In genomic region chr14:24945716-24946115, GRCm38 (mm10) we compare ENCODE assay signal across 12 mouse cellular contexts.
A peak's percentile ranks its signal among the peaks of the same experiment; 100 is the strongest.
DNase-seq lines count a peak whose midpoint lies in the region; ATAC-seq and TF ChIP-seq lines count a peak whose summit lies in the region.
"Had no signal": no experiment of that assay in that cellular context is flagged by ENCODE, and none has a peak within 500 bp of the region (broad histone marks: within the 10 kb centered on the region; RNA-seq: fewer than 3 reads in every experiment).

No protein-coding gene starts in this region.

- H3K27me3 ChIP-seq in kidney, embryonic 14.5 days (ENCODE audit: control insufficient read depth, insufficient read depth, low read length) = no peaks in the 10 kb centered on the region
- H3K27me3 ChIP-seq: liver, embryonic 13.5 days had no signal

- H3K9me3 ChIP-seq in kidney, embryonic 14.5 days (ENCODE audit: control insufficient read depth, low read length) = peaks cover 3% of the 10 kb centered on the region; the same call in 1 of the 2 replicates
- H3K9me3 ChIP-seq: liver, embryonic 13.5 days had no signal

- ATAC-seq in kidney, embryonic 14.5 days (ENCODE audit: low FRiP score, low TSS enrichment) = no peak

- WGBS in kidney, embryonic 14.5 days = 41% methylated on average over 2 of the region's 2 CpGs

- TF ChIP-seq CTCF in layer of hippocampus, adult 2 months (conservative IDR thresholded peaks at IDR 0.05) = peak; percentile 55

- no peaks in the 10 kb centered on the region for H3K4me1 ChIP-seq in kidney, embryonic 14.5 days (ENCODE audit: control insufficient read depth, insufficient read depth, low read length)
- H3K4me1 ChIP-seq: liver, embryonic 13.5 days had no signal

- H3K36me3 ChIP-seq in kidney, embryonic 14.5 days (ENCODE audit: control insufficient read depth, insufficient read depth, low read length) = no peaks in the 10 kb centered on the region
- H3K36me3 ChIP-seq: liver, embryonic 13.5 days had no signal

- no peak overlapping the region for H3K4me2 ChIP-seq in kidney, embryonic 14.5 days (replicated peaks; ENCODE audit: low read depth, low read length)
- H3K4me2 ChIP-seq: liver, embryonic 13.5 days; midbrain, embryonic 11.5 days had no signal

- no peak overlapping the region for H3K27ac ChIP-seq in layer of hippocampus, adult 2 months
- H3K27ac ChIP-seq in kidney, embryonic 14.5 days (ENCODE audit: low read depth, low read length) = no peak overlapping the region
- H3K27ac ChIP-seq: liver, embryonic 13.5 days had no signal

- no peak overlapping the region for H3K4me3 ChIP-seq in layer of hippocampus, adult 2 months
- no peak overlapping the region for H3K4me3 ChIP-seq in kidney, embryonic 14.5 days (ENCODE audit: low read length)
- H3K4me3 ChIP-seq: liver, embryonic 13.5 days had no signal

- no peak overlapping the region for H3K9ac ChIP-seq in kidney, embryonic 14.5 days (ENCODE audit: low read depth, low read length)
- H3K9ac ChIP-seq: liver, embryonic 13.5 days had no signal

- peak; percentile 53 for DNase-seq in embryo, embryonic 10 days (ENCODE audit: low spot score)
- DNase-seq in embryo, embryonic 9.5 days (ENCODE audit: extremely low spot score) = no peak
- no peak for DNase-seq in layer of hippocampus, adult 2 months (ENCODE audit: low spot score in 2 of 2)
- no peak for DNase-seq in layer of hippocampus, postnatal 10 days (ENCODE audit: low spot score in 2 of 2)
- peak; percentile 46 for DNase-seq in 416B (ENCODE audit: low read depth)
- DNase-seq in WW6 (ENCODE audit: low read depth, low spot score) = peak; percentile 43
- DNase-seq in ovary, adult 18-20 months (ENCODE audit: low spot score) = no peak
- DNase-seq: adrenal gland, adult 8-10 months; cerebellum, adult 9-10 months; liver, embryonic 13.5 days had no signal

Comparison
In these comparisons a context has a peak if more than half of its experiments do, and no peak if none do; other contexts are left out.
1. DNase-seq: peak in embryo, embryonic 10 days (single experiment), 416B (single experiment) and WW6 (single experiment); none in embryo, embryonic 9.5 days (single experiment), layer of hippocampus, adult 2 months (0 of 2), layer of hippocampus, postnatal 10 days (0 of 2) and ovary, adult 18-20 months (single experiment).